Mouse (Mus musculus) retina, postnatal 7 days (tissue): Measurements from ENCODE around the gene Lrrc1.
A peak's percentile ranks its signal among the peaks of the same experiment; 100 is the strongest.

Experiments
- DNase-seq: peaks from one replicate; pipeline ENCODE4 v3.0.0-alpha.2; 2012; ENCODE audit warnings: low read depth, low spot score

The Lrrc1 gene

GRCm38 (mm10) chr9:77385611-77386010, 159.1 kb downstream of the Lrrc1 start:
- DNase-seq: no peak

- no peak for DNase-seq
Measured at GRCm38 (mm10) chr9:77384651-77385050, 160.0 kb downstream of the Lrrc1 start.

GRCm38 (mm10) chr9:77383951-77384350, 160.7 kb downstream of the Lrrc1 start:
- no peak for DNase-seq

- DNase-seq: no peak
Measured at GRCm38 (mm10) chr9:77382514-77382913, 162.2 kb downstream of the Lrrc1 start.

- peak; percentile 47 for DNase-seq
Measured at GRCm38 (mm10) chr9:77381565-77381964, 163.1 kb downstream of the Lrrc1 start.
